19 mouse cellular contexts compared by ENCODE assay signal in the genomic region with DNA sequence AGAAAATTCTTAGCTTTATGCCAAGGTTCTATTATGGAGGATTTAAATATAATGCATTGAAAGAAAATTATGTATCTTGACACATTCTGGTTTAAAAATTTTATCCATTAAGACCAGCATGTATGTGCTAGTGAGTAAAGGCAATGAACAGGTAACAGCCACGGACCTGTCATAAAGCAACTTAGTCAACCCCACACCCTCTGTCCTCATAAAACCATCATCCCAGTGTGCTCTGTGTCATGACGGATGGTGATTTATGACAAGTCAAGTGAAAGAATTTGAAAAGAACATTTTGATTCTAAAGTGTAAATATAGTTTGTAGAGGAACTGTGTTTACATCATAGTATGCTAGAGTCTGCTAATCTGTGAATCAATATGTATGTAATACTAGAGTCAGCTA.
A peak's percentile ranks its signal among the peaks of the same experiment; 100 is the strongest.
DNase-seq lines count a peak whose midpoint lies in the region; ATAC-seq and TF ChIP-seq lines count a peak whose summit lies in the region.
"Had no signal": no experiment of that assay in that cellular context is flagged by ENCODE, and none has a peak within 500 bp of the region (broad histone marks: within the 10 kb centered on the region; RNA-seq: fewer than 3 reads in every experiment).

No protein-coding gene starts in this region.

- H3K27ac ChIP-seq in intestine, embryonic 14.5 days (ENCODE audit: low read depth), result no peak overlapping the region
- no peak overlapping the region for H3K27ac ChIP-seq in intestine, postnatal 0 days (ENCODE audit: low read depth, low read length)
- H3K27ac ChIP-seq in intestine, embryonic 15.5 days, result no peak overlapping the region
- H3K27ac ChIP-seq in intestine, embryonic 16.5 days (ENCODE audit: low read length), result no peak overlapping the region

- 55% methylated on average over 2 of the region's 2 CpGs for WGBS in intestine, embryonic 14.5 days
- 29% methylated on average over 2 of the region's 2 CpGs for WGBS in intestine, postnatal 0 days
- WGBS in intestine, embryonic 15.5 days, result 56% methylated on average over 2 of the region's 2 CpGs
- 58% methylated on average over 2 of the region's 2 CpGs for WGBS in intestine, embryonic 16.5 days

- H3K4me2 ChIP-seq in intestine, embryonic 14.5 days (ENCODE audit: low read length), result no peak overlapping the region
- no peak overlapping the region for H3K4me2 ChIP-seq in intestine, postnatal 0 days (replicated peaks; ENCODE audit: low read depth)
- H3K4me2 ChIP-seq in intestine, embryonic 15.5 days (replicated peaks), result no peak overlapping the region
- no peak overlapping the region for H3K4me2 ChIP-seq in intestine, embryonic 16.5 days (ENCODE audit: low read depth, low read length)

- H3K36me3 ChIP-seq in intestine, embryonic 14.5 days (ENCODE audit: control insufficient read depth, insufficient read depth, low read length), result no peaks in the 10 kb centered on the region
- no peaks in the 10 kb centered on the region for H3K36me3 ChIP-seq in intestine, postnatal 0 days (ENCODE audit: control insufficient read depth, insufficient read depth)
- no peaks in the 10 kb centered on the region for H3K36me3 ChIP-seq in intestine, embryonic 15.5 days
- no peaks in the 10 kb centered on the region for H3K36me3 ChIP-seq in intestine, embryonic 16.5 days (ENCODE audit: control insufficient read depth, insufficient read depth, low read length)
- H3K36me3 ChIP-seq: G1E had no signal

- H3K9me3 ChIP-seq in intestine, embryonic 14.5 days (ENCODE audit: control insufficient read depth, low read length), result no peaks in the 10 kb centered on the region
- no peaks in the 10 kb centered on the region for H3K9me3 ChIP-seq in intestine, postnatal 0 days (ENCODE audit: control insufficient read depth)
- no peaks in the 10 kb centered on the region for H3K9me3 ChIP-seq in intestine, embryonic 15.5 days
- H3K9me3 ChIP-seq in intestine, embryonic 16.5 days (ENCODE audit: control insufficient read depth, low read length), result no peaks in the 10 kb centered on the region
- H3K9me3 ChIP-seq: G1E had no signal

- no peak for DNase-seq in intestine, embryonic 14.5 days (ENCODE audit: low spot score)
- DNase-seq: adrenal gland, adult 2 months; adrenal gland, adult 8-10 months; adrenal gland, postnatal 10 days; adrenal gland, postnatal 14 days; adrenal gland, postnatal 25 days; adrenal gland, postnatal 36 days; B cell, adult 2 months; cerebellum, adult 11 months; cerebellum, adult 11-12 months; cerebellum, adult 18-20 months had no signal

- ATAC-seq in intestine, embryonic 14.5 days (replicated peaks; ENCODE audit: low FRiP score, low TSS enrichment, low read depth), result peak; percentile 85
- ATAC-seq in intestine, postnatal 0 days, result no peak
- ATAC-seq in intestine, embryonic 15.5 days, result peak; percentile 82
- ATAC-seq in intestine, embryonic 16.5 days, result no peak; the same call in 1 of the 2 replicates
- ATAC-seq: activated CD4-positive, CD25-positive, alpha-beta regulatory T cell, adult 4 months; CD4-positive, CD25-positive, alpha-beta regulatory T cell, adult 4 months; Patski had no signal

- no peak for TF ChIP-seq CTCF in intestine, postnatal 0 days (IDR thresholded peaks at IDR 0.05; ENCODE audit: low read depth)

- no peaks in the 10 kb centered on the region for H3K4me1 ChIP-seq in intestine, embryonic 14.5 days (replicated peaks; ENCODE audit: control insufficient read depth, insufficient read depth, low read length)
- H3K4me1 ChIP-seq in intestine, postnatal 0 days (replicated peaks; ENCODE audit: control insufficient read depth, insufficient read depth, low read length), result no peaks in the 10 kb centered on the region
- H3K4me1 ChIP-seq in intestine, embryonic 15.5 days (replicated peaks), result no peaks in the 10 kb centered on the region
- no peaks in the 10 kb centered on the region for H3K4me1 ChIP-seq in intestine, embryonic 16.5 days (ENCODE audit: control insufficient read depth, insufficient read depth, low read length)

- H3K27me3 ChIP-seq in intestine, embryonic 14.5 days (replicated peaks; ENCODE audit: control insufficient read depth, insufficient read depth, low read length), result no peaks in the 10 kb centered on the region
- no peaks in the 10 kb centered on the region for H3K27me3 ChIP-seq in intestine, postnatal 0 days (replicated peaks; ENCODE audit: control insufficient read depth, insufficient read depth, low read length)
- H3K27me3 ChIP-seq in intestine, embryonic 15.5 days (replicated peaks), result no peaks in the 10 kb centered on the region
- no peaks in the 10 kb centered on the region for H3K27me3 ChIP-seq in intestine, embryonic 16.5 days (replicated peaks; ENCODE audit: control insufficient read depth, insufficient read depth, low read length)
- H3K27me3 ChIP-seq: CH12.LX, Patski had no signal

- H3K9ac ChIP-seq in intestine, embryonic 14.5 days (ENCODE audit: low read length), result no peak overlapping the region
- no peak overlapping the region for H3K9ac ChIP-seq in intestine, postnatal 0 days (ENCODE audit: low read depth, low read length)
- no peak overlapping the region for H3K9ac ChIP-seq in intestine, embryonic 15.5 days
- no peak overlapping the region for H3K9ac ChIP-seq in intestine, embryonic 16.5 days (ENCODE audit: low read depth, low read length)

- H3K4me3 ChIP-seq in intestine, embryonic 14.5 days (ENCODE audit: low read depth, low read length), result no peak overlapping the region
- H3K4me3 ChIP-seq in intestine, postnatal 0 days (ENCODE audit: low read depth, low read length), result no peak overlapping the region
- no peak overlapping the region for H3K4me3 ChIP-seq in intestine, embryonic 15.5 days (replicated peaks)
- H3K4me3 ChIP-seq in intestine, embryonic 16.5 days (ENCODE audit: low read length), result no peak overlapping the region

Comparison
In these comparisons a context has a peak if more than half of its experiments do, and no peak if none do; other contexts are left out.
1. ATAC-seq: peak in intestine, embryonic 14.5 days (single experiment) and intestine, embryonic 15.5 days (single experiment); none in intestine, postnatal 0 days (single experiment) and intestine, embryonic 16.5 days (single experiment).